Mouse (Mus musculus) limb, embryonic 11.5 days (tissue): ENCODE data around the gene Terb2. TPM values are rescaled to one million over a fixed set of nuclear protein-coding genes. Genes with fewer than 3 reads are reported as not detected.

Source experiments
- ATAC-seq: fragments of 200-750 bp; cut with Nextera tagmentation; 2 replicates; pipeline ENCODE4 v1.8.0; 2017; ENCODE audit warnings: low read depth; ENCODE audit not compliant: insufficient number of reproducible peaks, low FRiP score, low TSS enrichment
- DNase-seq: peaks from one replicate; pipeline ENCODE4 v3.0.0-alpha.2; 2015; ENCODE audit warnings: low spot score
- H3K27ac ChIP-seq: fragments of 300-500 bp; sonication (generic); replicated peaks from 2 replicates; pipeline ENCODE4 v1.5.1; 2014; ENCODE audit warnings: low read depth, mild to moderate bottlenecking, low read length
- H3K27me3 ChIP-seq: fragments of 300-500 bp; sonication (generic); 2 replicates; pipeline ENCODE4 v1.6.1; 2014; ENCODE audit warnings: mild to moderate bottlenecking, low read length, mixed read lengths; ENCODE audit not compliant: control insufficient read depth, insufficient read depth
- H3K36me3 ChIP-seq: fragments of 300-500 bp; sonication (generic); 2 replicates; pipeline ENCODE4 v1.6.1; 2014; ENCODE audit warnings: mild to moderate bottlenecking, low read length, moderate library complexity, mixed read lengths; ENCODE audit not compliant: control insufficient read depth, insufficient read depth
- H3K4me1 ChIP-seq: fragments of 300-500 bp; sonication (generic); 2 replicates; pipeline ENCODE4 v1.6.1; 2014; ENCODE audit warnings: low read length, mixed read lengths; ENCODE audit not compliant: control insufficient read depth, insufficient read depth
- H3K4me2 ChIP-seq: fragments of 300-500 bp; sonication (generic); 2 replicates; pipeline ENCODE4 v1.6.1; 2014; ENCODE audit warnings: low read depth, mild to moderate bottlenecking, moderate library complexity; ENCODE audit not compliant: severe bottlenecking
- H3K4me3 ChIP-seq: fragments of 300-500 bp; sonication (generic); 2 replicates; pipeline ENCODE4 v1.5.1; 2014; ENCODE audit warnings: low read depth, low read length
- H3K9ac ChIP-seq: fragments of 300-500 bp; sonication (generic); 2 replicates; pipeline ENCODE4 v1.6.1; 2014; ENCODE audit warnings: mild to moderate bottlenecking, low read length
- H3K9me3 ChIP-seq: fragments of 300-500 bp; sonication (generic); 2 replicates; pipeline ENCODE4 v1.6.1; 2016; ENCODE audit warnings: low read length; ENCODE audit not compliant: control insufficient read depth
- WGBS: fragments of 180-500 bp; shearing (Covaris S2); extraction: QIAGEN DNeasy Blood & Tissue Kit; methylation state at CpG from one replicate; pipeline ENCODE4 v1.1.7; 2014; 5-methylcytosine and 5-hydroxymethylcytosine counted together
- polyA plus RNA-seq: library from polyadenylated mRNA; unstranded; fragments of >200 nt; fragmentation: Nextera tagmentation; extraction: Ambion mirVana; gene quantifications from 2 replicates; pipeline ENCODE4 v1.2.1, GENCODE M21; 2014

Terb2 gene
- polyA plus RNA-seq, 1 experiment from 2014 or later = not detected

DNA sequence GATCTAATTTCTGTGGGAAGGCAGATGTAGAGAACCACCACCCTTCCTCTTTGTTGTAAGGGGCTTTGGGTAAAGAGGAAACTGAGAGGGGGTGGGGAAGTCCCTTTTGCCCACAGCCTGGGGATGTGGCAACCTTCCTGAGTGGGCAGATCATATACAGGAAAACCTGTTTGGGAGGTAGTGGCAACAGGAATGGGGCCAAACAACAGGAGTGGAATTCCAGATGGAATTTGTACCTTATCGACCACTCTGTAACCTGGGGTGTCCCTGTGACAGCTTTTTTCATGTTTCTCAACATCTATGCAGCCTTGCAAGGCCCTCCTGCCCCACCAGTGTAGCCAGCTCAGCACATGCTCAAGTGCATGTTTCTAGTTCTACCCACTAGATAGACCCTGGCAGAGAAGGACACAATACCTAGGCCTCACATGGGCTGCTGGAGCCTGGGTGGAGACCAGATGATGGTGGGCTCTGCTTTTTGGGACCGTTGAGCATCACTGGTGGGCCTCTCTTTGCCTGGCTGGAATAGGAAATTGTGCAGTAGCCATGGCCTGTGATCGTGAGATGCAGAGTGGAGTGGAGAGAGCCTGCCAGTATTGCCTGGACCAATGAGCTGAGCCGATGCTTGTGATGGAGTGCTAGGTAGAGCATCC lies 29.9 kb upstream of the Terb2 start:
- no peak for ATAC-seq
- H3K4me2 ChIP-seq = no peak overlapping the region
- WGBS = 93% methylated on average over 4 of the region's 4 CpGs
- no peaks in the 10 kb centered on the region for H3K27me3 ChIP-seq
- DNase-seq = no peak
- H3K4me3 ChIP-seq = no peak overlapping the region
- no peaks in the 10 kb centered on the region; the same call in 1 of the 2 replicates for H3K36me3 ChIP-seq
- H3K27ac ChIP-seq = no peak overlapping the region
- H3K4me1 ChIP-seq = no peaks in the 10 kb centered on the region; the same call in 1 of the 2 replicates
- no peaks in the 10 kb centered on the region for H3K9me3 ChIP-seq
- H3K9ac ChIP-seq = no peak overlapping the region

DNA sequence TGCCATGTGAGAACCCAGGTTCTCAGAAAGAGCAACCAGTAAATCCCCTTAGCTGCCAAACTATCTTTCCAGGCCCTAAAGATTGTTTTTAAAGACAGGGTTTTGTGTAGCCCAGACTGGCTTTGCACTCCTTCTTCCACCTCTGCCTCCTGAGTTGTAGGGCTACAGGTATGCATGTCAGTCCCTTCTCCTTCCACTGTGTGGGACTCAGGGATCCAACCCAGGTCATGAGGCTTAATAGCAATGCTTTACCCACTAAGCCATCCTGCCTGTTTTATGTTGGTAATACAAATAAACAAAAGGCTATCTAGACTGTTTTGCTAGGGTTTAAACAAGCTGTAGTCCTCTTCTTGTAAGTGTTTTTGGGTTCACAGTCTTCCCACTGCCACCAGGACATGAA lies 28.5 kb upstream of the Terb2 start:
- no peak for ATAC-seq
- Histone ChIP-seq H3K4me1 (no peaks in the 10 kb centered on the region; the same call in 1 of the 2 replicates), H3K36me3 (no peaks in the 10 kb centered on the region; the same call in 1 of the 2 replicates), H3K4me3 (no peak overlapping the region), H3K9me3 (no peaks in the 10 kb centered on the region), H3K9ac (no peak overlapping the region), H3K4me2 (no peak overlapping the region), H3K27ac (no peak overlapping the region), H3K27me3 (no peaks in the 10 kb centered on the region)
- DNase-seq = no peak

DNA sequence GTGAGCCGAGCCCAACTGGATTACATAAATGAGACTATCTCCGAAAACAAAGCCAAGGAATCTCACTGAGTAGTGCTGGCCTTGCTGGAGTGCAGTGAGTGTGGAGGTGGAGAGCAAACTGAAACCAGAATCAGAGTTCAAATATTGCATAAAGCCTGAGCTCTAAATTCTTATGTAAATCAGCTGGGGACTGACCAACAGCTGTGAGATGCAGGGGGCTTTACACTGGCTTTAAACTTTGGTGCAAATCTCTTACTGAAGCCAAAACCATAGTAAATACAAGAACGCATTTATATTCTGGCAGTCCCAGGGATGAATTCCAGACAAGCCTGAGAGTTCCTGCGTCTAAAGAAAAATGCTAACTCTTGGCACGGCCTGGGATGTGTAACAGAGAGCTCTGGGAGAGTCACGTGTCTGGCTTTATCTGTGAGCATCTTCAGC lies 27.7 kb upstream of the Terb2 start:
- H3K9ac ChIP-seq = no peak overlapping the region
- DNase-seq = peak; percentile 8
- 71% methylated on average over 6 of the region's 6 CpGs for WGBS
- H3K4me3 ChIP-seq = no peak overlapping the region
- no peaks in the 10 kb centered on the region for H3K9me3 ChIP-seq
- H3K27me3 ChIP-seq = no peaks in the 10 kb centered on the region
- H3K27ac ChIP-seq = no peak overlapping the region
- no peaks in the 10 kb centered on the region; the same call in 1 of the 2 replicates for H3K36me3 ChIP-seq
- no peak overlapping the region for H3K4me2 ChIP-seq
- no peak for ATAC-seq
- H3K4me1 ChIP-seq = no peaks in the 10 kb centered on the region; the same call in 1 of the 2 replicates

DNA sequence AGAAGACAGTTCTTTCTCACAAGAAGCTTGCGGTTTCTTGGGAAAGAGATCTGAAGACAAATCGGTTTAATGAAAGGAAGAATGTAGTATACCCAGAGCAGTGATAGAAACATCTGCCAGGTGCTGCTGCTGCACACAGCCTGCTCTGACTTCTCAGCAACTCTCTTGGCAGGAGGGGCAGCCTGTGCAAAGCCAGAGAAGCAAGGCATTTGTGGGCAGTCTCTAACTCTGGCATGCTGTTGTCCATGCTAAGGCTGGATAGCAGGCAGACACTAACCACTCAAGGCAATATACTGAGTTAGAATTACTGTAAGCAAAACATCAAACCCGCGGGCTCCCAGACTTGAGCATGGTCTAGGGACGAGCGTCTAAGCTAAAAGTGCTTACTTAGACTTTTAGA lies 26.4 kb upstream of the Terb2 start:
- no peak for ATAC-seq
- Histone ChIP-seq H3K9ac (no peak overlapping the region), H3K4me3 (no peak overlapping the region), H3K4me1 (no peaks in the 10 kb centered on the region; the same call in 1 of the 2 replicates), H3K36me3 (no peaks in the 10 kb centered on the region), H3K4me2 (no peak overlapping the region), H3K9me3 (no peaks in the 10 kb centered on the region), H3K27me3 (no peaks in the 10 kb centered on the region), H3K27ac (no peak overlapping the region)
- no peak for DNase-seq
- WGBS = 83% methylated on average over 6 of the region's 6 CpGs

DNA sequence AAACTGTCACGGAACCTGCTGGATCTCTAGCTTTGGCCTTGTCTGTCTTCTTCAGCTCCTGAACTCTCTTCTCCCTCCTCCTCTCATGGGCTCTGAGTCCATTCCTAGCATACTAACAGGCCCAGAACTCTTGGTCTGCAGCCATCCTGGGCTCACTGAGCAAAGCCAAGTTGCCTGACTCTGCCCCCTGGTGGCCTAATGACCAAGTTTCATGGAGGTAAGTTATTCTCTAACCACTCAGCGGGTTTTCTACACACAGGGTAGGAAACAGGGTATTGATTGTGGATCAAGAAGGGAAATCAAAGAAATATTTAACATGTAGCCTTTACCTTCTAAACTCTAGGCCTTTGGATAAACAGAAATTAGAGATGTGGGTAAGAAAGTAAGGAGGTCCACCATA lies 25.4 kb upstream of the Terb2 start, which contains the start of gene Trim69:
TSS of gene Trim69 (plus strand) at position 21 of the 400 bp plus-strand sequence.
- no peaks in the 10 kb centered on the region; the same call in 1 of the 2 replicates for H3K4me1 ChIP-seq
- H3K36me3 ChIP-seq = no peaks in the 10 kb centered on the region
- no peak within 1 kb of the TSS for H3K4me3 ChIP-seq
- no peaks in the 10 kb centered on the region for H3K9me3 ChIP-seq
- H3K27ac ChIP-seq = no peak within 1 kb of the TSS
- no peaks in the 10 kb centered on the region for H3K27me3 ChIP-seq
- H3K4me2 ChIP-seq = no peak within 1 kb of the TSS
- WGBS = 47% methylated on average over 2 of the region's 2 CpGs
- H3K9ac ChIP-seq = no peak within 1 kb of the TSS
- peak; percentile 86 for DNase-seq
- peak; percentile 39; the same call in 1 of the 2 replicates for ATAC-seq

DNA sequence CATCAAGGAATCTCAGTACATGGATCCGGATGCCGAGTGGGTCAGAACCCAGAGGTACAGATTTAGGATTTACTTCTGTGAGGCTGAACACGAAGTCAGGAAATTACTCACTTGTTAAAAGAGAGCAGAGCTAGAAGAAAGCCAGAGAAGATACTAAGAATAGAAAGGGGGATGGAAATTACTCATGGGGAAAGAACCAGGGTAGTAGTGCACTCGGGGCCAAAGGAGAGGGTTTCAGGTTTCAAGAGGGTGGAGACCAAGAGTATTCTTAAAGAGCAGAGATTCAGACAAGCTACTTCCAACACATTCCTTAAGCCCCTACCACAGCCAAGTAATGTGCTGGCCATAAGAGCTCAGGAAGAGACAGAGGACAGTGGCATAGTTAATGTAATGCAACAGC lies 24.5 kb upstream of the Terb2 start:
- DNase-seq (no peak), ATAC-seq (no peak)
- H3K27me3 ChIP-seq = no peaks in the 10 kb centered on the region
- H3K4me1 ChIP-seq = no peaks in the 10 kb centered on the region; the same call in 1 of the 2 replicates
- no peak overlapping the region for H3K9ac ChIP-seq
- no peak overlapping the region for H3K4me2 ChIP-seq
- no peaks in the 10 kb centered on the region for H3K9me3 ChIP-seq
- 53% methylated on average over 4 of the region's 4 CpGs for WGBS
- H3K36me3 ChIP-seq = no peaks in the 10 kb centered on the region
- no peak overlapping the region for H3K27ac ChIP-seq
- H3K4me3 ChIP-seq = no peak overlapping the region

DNA sequence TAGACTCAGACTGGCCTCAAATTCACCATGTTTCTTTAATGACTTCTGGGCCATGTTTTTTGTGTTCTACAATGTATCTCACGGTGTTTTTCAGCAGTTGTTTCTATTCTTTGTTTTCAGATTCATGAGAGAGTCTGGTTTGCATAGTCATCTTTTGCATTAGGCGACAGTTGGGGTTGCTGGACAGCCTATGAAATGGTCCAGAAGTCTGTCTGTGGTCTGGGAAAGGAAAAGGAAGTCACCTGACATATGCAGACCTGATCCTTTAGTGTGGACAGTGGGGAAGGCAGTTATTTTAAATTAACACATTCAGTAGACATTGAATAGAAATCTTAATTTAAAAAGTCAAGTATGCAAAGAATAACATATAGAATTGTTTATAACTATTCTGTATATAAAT lies 23.5 kb upstream of the Terb2 start:
- Histone ChIP-seq H3K27me3 (no peaks in the 10 kb centered on the region), H3K4me1 (no peaks in the 10 kb centered on the region; the same call in 1 of the 2 replicates), H3K4me3 (no peak overlapping the region), H3K4me2 (no peak overlapping the region), H3K9me3 (no peaks in the 10 kb centered on the region), H3K36me3 (no peaks in the 10 kb centered on the region), H3K9ac (no peak overlapping the region), H3K27ac (no peak overlapping the region)
- no peak for DNase-seq
- ATAC-seq = no peak
- 88% methylated on average over 2 of the region's 2 CpGs for WGBS

DNA sequence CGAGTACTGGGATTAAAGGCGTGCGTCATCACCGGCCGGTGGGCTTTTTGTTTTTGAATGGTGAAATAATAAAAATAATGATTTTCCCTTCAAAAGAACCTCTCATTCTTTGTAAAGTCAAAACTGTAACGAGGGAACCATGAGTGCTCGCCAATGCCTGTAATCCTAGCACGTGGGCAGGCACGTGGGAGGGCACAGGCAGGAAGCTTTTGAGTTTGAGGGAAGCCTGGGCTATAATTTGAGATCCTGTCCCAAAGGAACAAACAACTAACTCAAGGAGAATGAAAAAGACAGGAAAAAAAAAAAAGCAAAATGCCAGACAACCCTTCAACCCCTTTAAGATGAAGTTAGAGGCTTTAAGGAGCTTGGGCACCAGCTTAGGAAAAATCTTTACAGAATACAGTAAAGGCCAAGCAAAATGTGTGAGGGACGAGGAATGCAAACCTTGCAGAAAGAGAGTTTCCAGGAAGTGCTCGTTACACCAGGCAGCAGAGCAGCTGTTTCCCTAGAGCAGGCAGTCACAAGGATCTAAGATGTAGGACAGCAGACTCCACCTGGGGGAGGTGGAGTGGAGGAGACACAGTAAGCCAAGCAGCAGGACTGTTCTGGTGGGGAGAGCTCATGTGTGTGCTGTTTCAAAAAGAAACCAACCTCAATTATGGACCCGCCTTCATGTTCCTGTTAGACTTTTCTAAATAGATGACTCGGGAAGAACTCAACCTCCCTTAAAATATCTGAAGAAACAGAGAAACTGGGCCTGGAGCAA lies 22.5 kb upstream of the Terb2 start:
- Histone ChIP-seq H3K36me3 (no peaks in the 10 kb centered on the region), H3K27me3 (no peaks in the 10 kb centered on the region), H3K27ac (no peak overlapping the region), H3K4me1 (no peaks in the 10 kb centered on the region), H3K9ac (no peak overlapping the region), H3K4me3 (no peak overlapping the region), H3K9me3 (no peaks in the 10 kb centered on the region), H3K4me2 (no peak overlapping the region)
- WGBS = 73% methylated on average over 13 of the region's 13 CpGs
- no peak for ATAC-seq
- no peak for DNase-seq
